Mouse (Mus musculus): ENCODE data around the gene Pnkd.

DNA sequence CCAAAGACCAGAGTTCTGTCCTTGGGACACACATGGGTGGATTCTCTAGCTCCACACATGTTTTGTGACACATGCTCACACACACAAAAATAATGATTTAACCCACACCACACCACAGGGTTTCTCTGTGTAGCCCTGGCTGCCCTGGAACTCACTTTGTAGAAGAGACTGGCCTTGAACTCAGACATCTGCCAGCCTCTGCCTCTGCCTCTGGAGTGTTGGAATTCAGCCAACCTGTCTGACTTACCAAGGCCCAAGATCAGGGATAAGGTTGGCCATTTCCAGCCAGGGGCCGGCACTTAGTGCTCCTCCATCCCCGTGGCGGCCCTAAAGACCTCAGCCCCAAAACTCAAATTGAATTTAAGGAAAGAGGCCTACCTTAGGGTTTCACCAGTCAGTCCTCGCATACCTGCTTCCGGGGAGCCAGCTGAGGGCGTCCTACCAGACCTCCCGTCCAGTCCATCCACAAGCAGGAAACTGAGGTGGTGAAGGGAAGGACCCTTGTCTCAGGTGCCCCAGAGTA, 103.7 kb downstream of the Pnkd start:
- TF ChIP-seq CTCF (IDR thresholded peaks at IDR 0.05; ENCODE audit: control insufficient read depth, insufficient read depth, insufficient read length), result no peak
- no peak for TF ChIP-seq USF1 (IDR thresholded peaks at IDR 0.05; ENCODE audit: low read depth)

Data from C2C12 (cell line).